Mouse (Mus musculus) T-cell, adult 66 days (primary cell): ENCODE results near the gene Gm13272. TPM values are rescaled to one million over a fixed set of nuclear protein-coding genes. Genes with fewer than 3 reads are reported as not detected.

Experiments used
- total RNA-seq, 2 experiments: library from RNA; stranded (reverse); gene quantifications; 3 replicates in 1 of 2; 4 replicates in 1 of 2; pipeline ENCODE4 v1.2.4; 2023

Gm13272 gene
- not detected for total RNA-seq

GRCm38 (mm10) chr4:88779550-88779949 is at the start of gene Gm13272:
Gene Gm13272 (plus strand): TSS chr4:88779850.

GRCm38 (mm10) chr4:88754818-88755340 is 24.8 kb upstream of the Gm13272 start, which contains the start of gene Gm13271:
Gene Gm13271 (plus strand): TSS chr4:88754868.

GRCm38 (mm10) chr4:88759610-88760268 is 19.9 kb upstream of the Gm13272 start, which contains the start of gene Gm13283:
Gene Gm13283 (plus strand): TSS chr4:88760119.

GRCm38 (mm10) chr4:88773534-88773933 is 6.1 kb upstream of the Gm13272 start, which contains the start of gene Gm13290:
Gene Gm13290 (plus strand): TSS chr4:88773834.

GRCm38 (mm10) chr4:88776622-88777021 is 3.0 kb upstream of the Gm13272 start, which contains the start of gene Gm13289:
Gene Gm13289 (plus strand): TSS chr4:88776922.

GRCm38 (mm10) chr4:88781831-88782230 is 2.2 kb downstream of the Gm13272 start, which contains the start of gene Ifnz:
Gene Ifnz (plus strand): TSS chr4:88782131.

GRCm38 (mm10) chr4:88785409-88785808 is 5.8 kb downstream of the Gm13272 start, which contains the start of gene Gm13276:
Gene Gm13276 (plus strand): TSS chr4:88785709.

GRCm38 (mm10) chr4:88788402-88788801 is 8.8 kb downstream of the Gm13272 start, which contains the start of gene Gm13277:
Gene Gm13277 (plus strand): TSS chr4:88788632.

GRCm38 (mm10) chr4:88791250-88791649 is 11.6 kb downstream of the Gm13272 start, which contains the start of gene Gm13278:
Gene Gm13278 (plus strand): TSS chr4:88791550.

GRCm38 (mm10) chr4:88793936-88794675 is 14.5 kb downstream of the Gm13272 start, which contains the start of gene Gm13275:
Gene Gm13275 (plus strand): TSS chr4:88794487.

GRCm38 (mm10) chr4:88797097-88797496 is 17.4 kb downstream of the Gm13272 start, which contains the start of gene Gm13279:
Gene Gm13279 (plus strand): TSS chr4:88797397.

GRCm38 (mm10) chr4:88799365-88799764 is 19.7 kb downstream of the Gm13272 start, which contains the start of gene Gm13285:
Gene Gm13285 (plus strand): TSS chr4:88799665.

GRCm38 (mm10) chr4:88802954-88803353 is 23.3 kb downstream of the Gm13272 start, which contains the start of gene Gm13287:
Gene Gm13287 (plus strand): TSS chr4:88803254.

GRCm38 (mm10) chr4:88805231-88805630 is 25.6 kb downstream of the Gm13272 start, which contains the start of gene Gm13288:
Gene Gm13288 (plus strand): TSS chr4:88805531.

GRCm38 (mm10) chr4:88815928-88816327 is 36.3 kb downstream of the Gm13272 start, which contains the start of gene Ifna7:
Gene Ifna7 (plus strand): TSS chr4:88816228.

GRCm38 (mm10) chr4:88819659-88820058 is 40.0 kb downstream of the Gm13272 start, which contains the start of gene Ifna11:
Gene Ifna11 (plus strand): TSS chr4:88819959.

GRCm38 (mm10) chr4:88827116-88827515 is 47.5 kb downstream of the Gm13272 start, which contains the start of gene Ifna6:
Gene Ifna6 (plus strand): TSS chr4:88827416.

Other genes with a start within 250 kb of the Gm13272 start
- gene Ifna15, start 221.6 kb upstream of the Gm13272 start, total RNA-seq = not detected
- not detected for gene Ifna14, start 208.1 kb upstream of the Gm13272 start, total RNA-seq
- gene Ifna9, start 187.5 kb upstream of the Gm13272 start, total RNA-seq = not detected
- gene Ifna12, start 176.5 kb upstream of the Gm13272 start, total RNA-seq = not detected
- not detected for gene C87499, start 145.4 kb upstream of the Gm13272 start, total RNA-seq
- gene Ifna13, start 135.4 kb upstream of the Gm13272 start, total RNA-seq = not detected
- not detected for gene Ifna16, start 102.9 kb upstream of the Gm13272 start, total RNA-seq
- not detected for gene Ifna2, start 95.9 kb upstream of the Gm13272 start, total RNA-seq
- gene Ifnab, start 88.5 kb upstream of the Gm13272 start, total RNA-seq = not detected
- gene Gm26566, start 58.0 kb upstream of the Gm13272 start, total RNA-seq = 1 to 10 TPM; 1.5 to 2.7 TPM
- 10 to 100 TPM; 48.9 to 52.0 TPM for gene Klhl9, start 57.4 kb upstream of the Gm13272 start, total RNA-seq
- not detected for gene Gm13271, start 25.0 kb upstream of the Gm13272 start, total RNA-seq
- not detected for gene Gm13283, start 19.7 kb upstream of the Gm13272 start, total RNA-seq
- gene Gm13290, start 6.0 kb upstream of the Gm13272 start, total RNA-seq = under 1 TPM in 1 of 2 experiments, not detected in 1; 0.64 TPM
- not detected for gene Gm13289, start 2.9 kb upstream of the Gm13272 start, total RNA-seq
- not detected for gene Ifnz, start 2.3 kb downstream of the Gm13272 start, total RNA-seq
- not detected for gene Gm13276, start 5.9 kb downstream of the Gm13272 start, total RNA-seq
- gene Gm13277, start 8.8 kb downstream of the Gm13272 start, total RNA-seq = not detected
- not detected for gene Gm13278, start 11.7 kb downstream of the Gm13272 start, total RNA-seq
- gene Gm13275, start 14.6 kb downstream of the Gm13272 start, total RNA-seq = not detected
- gene Gm13279, start 17.5 kb downstream of the Gm13272 start, total RNA-seq = not detected
- not detected for gene Gm13285, start 19.8 kb downstream of the Gm13272 start, total RNA-seq
- not detected for gene Gm13287, start 23.4 kb downstream of the Gm13272 start, total RNA-seq
- gene Gm13288, start 25.7 kb downstream of the Gm13272 start, total RNA-seq = not detected
- gene Ifna7, start 36.4 kb downstream of the Gm13272 start, total RNA-seq = not detected
- gene Ifna11, start 40.1 kb downstream of the Gm13272 start, total RNA-seq = not detected
- not detected for gene Ifna6, start 47.6 kb downstream of the Gm13272 start, total RNA-seq
- not detected for gene Ifna5, start 55.7 kb downstream of the Gm13272 start, total RNA-seq
- not detected for gene Ifna4, start 62.0 kb downstream of the Gm13272 start, total RNA-seq
- not detected for gene Ifna1, start 70.2 kb downstream of the Gm13272 start, total RNA-seq
- not detected for gene Ifne, start 100.4 kb downstream of the Gm13272 start, total RNA-seq